Mouse (Mus musculus) gastrocnemius, postnatal 14 days (tissue): ENCODE data around the gene N6amt1. TPM values are rescaled to one million over a fixed set of nuclear protein-coding genes. Genes with fewer than 3 reads are reported as not detected.

ENCODE experiments used
- DNase-seq: peaks from one replicate; pipeline ENCODE4 v3.0.0; 2021; ENCODE audit warnings: mixed read lengths
- intact Hi-C: fragments of 180-260 bp; cut with DNase I; formaldehyde crosslinking; loops from one replicate; pipeline ENCODE4 v1.15.1; 2025; ENCODE audit warnings: low total_unique reads
- total RNA-seq, 2 experiments: library from RNA; stranded (reverse); gene quantifications; 2 replicates each; pipeline ENCODE4 v1.2.3; 2021

N6amt1 gene
- total RNA-seq, 2 experiments from 2014 or later = 9.5 to 10.3 TPM

GRCm38 (mm10) chr16:87366035-87366434 is 12.1 kb downstream of the N6amt1 start:
- intact Hi-C loops = no loop called here

GRCm38 (mm10) chr16:87366445-87366844 is 12.5 kb downstream of the N6amt1 start:
- no peak for DNase-seq
- intact Hi-C loops = no loop called here

More at GRCm38 (mm10) chr16:87366035-87366434, 12.1 kb downstream of the N6amt1 start:
- DNase-seq = no peak

GRCm38 (mm10) chr16:87382996-87383395 is 29.0 kb downstream of the N6amt1 start:
- no peak for DNase-seq
- intact Hi-C loops = no loop called here

GRCm38 (mm10) chr16:87384366-87384765 is 30.4 kb downstream of the N6amt1 start:
- intact Hi-C loops = no loop called here
- no peak for DNase-seq

GRCm38 (mm10) chr16:87387444-87387977 is 33.5 kb downstream of the N6amt1 start:
- no peak for DNase-seq
- intact Hi-C loops = no loop called here

GRCm38 (mm10) chr16:87393813-87394548 is 40.0 kb downstream of the N6amt1 start:
- peak; percentile 45 for DNase-seq
- intact Hi-C loops = no loop called here

GRCm38 (mm10) chr16:87405001-87405400 is 51.0 kb downstream of the N6amt1 start:
- intact Hi-C loops = no loop called here
- no peak for DNase-seq

Other genes starting within 250 kb of the N6amt1 start
- 10 to 100 TPM; 19.5 to 21.3 TPM for gene Ltn1, start 78.4 kb downstream of the N6amt1 start, total RNA-seq
- 1 to 10 TPM; 3.6 to 4.5 TPM for gene Rwdd2b, start 86.4 kb downstream of the N6amt1 start, total RNA-seq
- 10 to 100 TPM; 23.4 to 32.3 TPM for gene Usp16, start 100.5 kb downstream of the N6amt1 start, total RNA-seq
- gene Cct8, start 141.7 kb downstream of the N6amt1 start, total RNA-seq = 100 to 1,000 TPM; 125 to 140 TPM
- gene Map3k7cl, start 199.1 kb downstream of the N6amt1 start, total RNA-seq = 10 to 100 TPM; 26.9 to 27.6 TPM